Mouse (Mus musculus) c-Kit-negative CD71-positive TER-119-positive erythroid progenitor cells, embryonic 14.5 days (primary cell): ENCODE measurements around the gene Casc1.

Experiments
- DNase-seq: peaks from one replicate; pipeline ENCODE4 v3.0.0-alpha.2; 2013; ENCODE audit warnings: low read depth, low spot score

The Casc1 gene

DNA sequence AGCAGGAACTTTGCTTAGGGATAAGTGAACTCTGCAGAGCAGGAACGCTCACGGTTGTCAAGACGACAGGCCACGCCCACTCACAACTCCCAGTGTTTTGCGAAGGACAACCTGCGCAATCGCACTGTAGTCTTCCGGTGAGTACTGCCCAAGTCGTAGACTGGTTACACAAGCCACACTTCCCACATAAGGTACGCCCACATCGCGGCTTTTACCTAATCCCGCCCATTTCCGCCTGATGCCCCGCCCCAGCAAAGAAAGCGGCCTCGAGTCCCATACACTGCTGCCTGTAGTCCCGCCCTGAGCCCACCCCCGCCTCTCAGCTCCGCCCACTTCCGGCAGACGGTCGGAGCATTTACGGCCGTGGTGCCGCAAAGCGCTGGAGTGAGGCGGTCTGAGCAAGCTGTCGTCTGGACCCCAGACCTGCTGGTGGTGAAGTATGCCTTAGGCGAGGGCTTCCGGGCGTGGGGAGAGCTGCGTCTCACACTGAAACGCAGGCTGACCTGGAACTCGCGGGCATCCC lies at the start of gene Casc1, which contains the start of gene Etfrf1:
Gene Casc1 (minus strand): TSS at position 190 of the 523 bp plus-strand sequence.
Gene Etfrf1 (plus strand): TSS at position 319 of the 523 bp plus-strand sequence.
- DNase-seq, result peak; percentile 98

GRCm38 (mm10) chr6:145256701-145257073 lies 45.9 kb upstream of the Casc1 start:
- DNase-seq, result no peak

GRCm38 (mm10) chr6:145255952-145256700 lies 45.3 kb upstream of the Casc1 start:
- DNase-seq, result no peak

- no peak for DNase-seq
These were observed 40.0 kb upstream of the Casc1 start for GRCm38 (mm10) chr6:145250820-145251219.

DNA sequence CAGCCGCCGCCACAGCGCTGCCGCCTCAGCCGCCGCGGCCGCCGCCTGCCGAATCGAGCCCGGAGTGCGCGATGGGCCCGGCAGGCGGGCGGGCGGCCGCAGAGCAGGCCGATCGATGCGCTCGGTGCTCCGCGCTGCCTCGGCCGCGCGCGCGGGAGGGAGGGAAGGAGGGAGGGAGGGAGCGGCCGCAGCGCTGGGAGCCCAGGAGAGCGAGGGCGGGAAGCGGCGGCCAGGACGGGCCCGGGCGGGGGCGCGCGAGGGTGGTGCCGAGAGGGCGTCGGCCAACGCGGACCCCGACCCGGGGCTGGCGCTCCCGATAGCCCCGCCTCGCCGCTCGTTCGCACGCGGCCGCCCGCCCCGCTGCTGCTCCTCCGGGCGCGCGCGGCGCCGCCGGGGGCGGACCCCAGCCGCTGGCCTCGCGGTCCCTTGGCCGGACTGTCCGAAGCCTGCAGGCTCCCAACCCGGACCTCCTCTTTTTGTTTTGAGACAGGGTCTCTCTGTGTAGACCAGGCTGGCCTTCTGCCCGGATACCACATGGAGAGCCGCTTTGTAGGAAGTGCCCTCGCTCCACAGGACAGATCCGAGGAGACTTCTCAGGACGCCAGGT lies 39.5 kb upstream of the Casc1 start, which contains the start of gene Kras:
Gene Kras (minus strand): TSS at position 55 of the 607 bp plus-strand sequence.
- DNase-seq, result peak; percentile 78

DNA sequence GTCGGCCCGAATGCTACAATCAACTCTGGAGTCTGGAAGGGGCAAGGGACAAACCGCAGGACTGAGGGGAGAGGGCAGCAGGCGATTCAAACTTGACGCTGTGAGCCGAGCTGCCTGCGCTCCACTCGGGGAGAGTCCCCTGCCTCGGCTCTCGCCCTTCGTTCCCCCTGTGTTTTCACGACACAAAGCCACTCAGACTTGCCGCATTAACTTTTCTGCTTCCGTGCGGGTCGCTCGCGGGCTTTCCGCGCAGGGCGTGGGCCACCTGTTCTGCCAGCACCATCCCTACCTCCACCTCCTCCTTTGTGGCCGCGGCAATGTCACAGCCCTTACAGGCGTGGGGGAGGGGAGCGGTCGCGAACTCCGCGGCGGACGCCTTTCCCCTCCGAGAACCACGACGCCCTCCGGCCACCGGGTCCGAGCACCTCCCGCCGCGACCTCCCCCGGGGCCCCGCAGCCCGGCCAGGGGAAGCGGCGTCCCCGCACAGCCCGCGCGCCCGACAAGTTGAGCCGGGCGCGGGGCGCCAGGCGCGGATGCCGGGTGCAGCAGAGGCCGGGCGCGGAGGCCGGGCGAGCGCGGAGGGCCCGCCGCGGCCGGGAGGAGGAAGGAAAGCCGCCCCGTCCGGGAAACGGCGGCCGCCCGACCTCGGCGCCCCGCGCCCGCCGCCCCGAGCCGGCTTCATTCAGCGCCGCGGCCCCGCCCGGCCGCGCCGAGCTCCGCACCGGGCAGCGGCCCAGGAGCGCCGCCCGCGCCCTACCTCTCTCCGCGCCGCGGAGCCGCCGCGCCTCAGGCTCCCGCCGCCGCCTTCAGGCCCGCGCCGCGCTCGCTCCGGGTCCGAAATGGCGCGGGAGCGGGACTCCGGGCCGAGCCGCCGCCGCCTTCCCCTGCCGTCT lies 38.7 kb upstream of the Casc1 start:
- peak; percentile 44 for DNase-seq

- DNase-seq, result no peak
These were observed 37.1 kb upstream of the Casc1 start for GRCm38 (mm10) chr6:145247886-145248285.

- no peak for DNase-seq
These were observed 36.0 kb upstream of the Casc1 start for GRCm38 (mm10) chr6:145246841-145247240.

DNA sequence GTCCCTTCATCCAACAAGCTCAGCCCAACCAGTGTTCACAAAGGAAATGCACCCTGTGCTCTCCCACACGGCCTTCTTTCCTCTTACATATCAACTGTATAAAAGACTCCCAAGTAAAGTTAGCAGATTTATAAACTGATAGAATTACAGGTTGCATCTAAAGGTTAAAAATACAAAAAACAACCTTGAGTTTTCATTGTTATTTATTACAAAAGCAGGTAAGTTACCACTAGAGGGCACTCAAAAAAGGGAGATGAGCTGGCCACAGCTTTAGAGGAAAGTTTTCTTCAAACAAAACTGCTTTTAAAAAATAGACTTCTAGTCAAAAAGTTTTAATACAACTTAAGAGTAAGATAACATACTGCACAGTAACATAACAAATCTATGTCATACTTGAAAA lies 31.7 kb upstream of the Casc1 start:
- DNase-seq, result no peak

GRCm38 (mm10) chr6:145240285-145240684 lies 29.5 kb upstream of the Casc1 start:
- DNase-seq, result no peak

DNA sequence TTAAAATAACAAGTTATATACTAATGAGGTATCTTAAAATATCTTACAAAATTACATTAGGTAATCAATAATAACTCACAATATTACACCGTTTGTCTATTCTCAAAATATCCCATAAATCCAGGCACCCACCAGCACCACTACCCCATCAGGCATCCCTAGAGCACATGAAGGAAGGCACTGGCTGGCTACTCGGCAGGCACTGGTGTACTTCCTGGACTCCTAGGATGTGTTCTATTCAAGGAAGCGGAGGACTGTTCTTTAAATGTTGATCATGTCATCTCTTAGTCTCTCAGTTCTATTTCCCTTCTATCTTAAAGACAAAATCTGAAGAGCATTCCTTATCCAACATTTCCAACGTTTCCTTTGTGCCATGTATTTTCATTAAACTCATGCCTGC lies 26.3 kb upstream of the Casc1 start:
- no peak for DNase-seq

DNA sequence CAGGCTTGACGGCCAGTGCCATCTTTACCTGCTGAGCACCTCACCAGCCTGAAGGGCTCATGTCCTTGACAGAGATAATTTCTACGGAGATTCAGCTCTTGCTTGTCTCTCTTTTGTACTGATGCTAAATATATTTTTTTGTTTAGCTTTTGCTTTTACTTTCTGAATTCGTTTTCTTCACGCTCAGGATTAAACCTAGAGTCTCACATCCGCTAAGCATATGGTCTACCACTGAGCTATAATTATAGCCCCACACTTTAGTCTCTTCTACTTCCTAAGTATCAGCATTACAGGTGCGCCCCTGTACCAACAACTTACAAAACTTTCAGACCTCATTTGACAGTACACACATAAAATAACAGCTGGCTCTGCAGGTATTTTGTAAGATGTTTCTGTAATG lies 24.6 kb upstream of the Casc1 start:
- DNase-seq, result no peak

GRCm38 (mm10) chr6:145234391-145234790 lies 23.6 kb upstream of the Casc1 start:
- no peak for DNase-seq

DNA sequence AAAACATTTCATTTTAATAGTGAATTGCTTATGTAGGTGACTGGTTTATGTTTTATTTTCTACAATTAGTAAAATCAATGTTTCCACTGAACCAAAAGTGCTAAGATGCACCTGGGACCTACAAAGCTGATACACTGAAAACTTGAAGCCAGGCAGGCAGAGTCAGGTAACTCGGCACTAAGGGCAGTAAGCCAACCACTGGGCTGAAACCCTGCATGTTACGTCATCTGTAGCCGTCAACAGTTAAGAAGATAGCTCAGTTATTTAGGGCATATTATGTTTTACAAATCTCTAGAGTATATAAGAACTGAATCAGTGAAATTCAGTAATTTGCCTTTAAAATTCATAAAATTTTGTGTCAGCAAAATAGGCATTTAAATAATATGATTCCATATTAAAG lies 15.5 kb upstream of the Casc1 start:
- DNase-seq, result no peak

GRCm38 (mm10) chr6:145224246-145224645 lies 13.4 kb upstream of the Casc1 start:
- no peak for DNase-seq

DNA sequence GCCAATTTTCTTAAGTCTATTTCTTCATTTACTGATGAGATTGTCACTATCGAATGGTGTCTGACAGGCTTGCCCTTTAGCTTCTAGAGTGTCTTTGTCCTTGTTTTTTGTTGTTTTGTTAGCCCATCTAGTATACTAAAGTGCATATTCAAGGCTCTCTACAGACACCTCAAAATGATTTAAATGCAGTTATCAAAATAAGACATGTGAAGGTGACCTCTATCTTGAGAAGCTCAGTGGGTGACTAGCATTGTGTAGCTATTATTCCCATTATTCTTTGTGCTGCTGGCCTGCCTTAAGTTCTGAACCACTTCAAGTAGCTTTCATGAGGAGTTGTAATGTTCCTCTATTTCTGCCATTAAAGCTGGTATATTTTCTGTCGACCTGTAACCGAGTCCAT lies 5.0 kb upstream of the Casc1 start:
- no peak for DNase-seq

DNA sequence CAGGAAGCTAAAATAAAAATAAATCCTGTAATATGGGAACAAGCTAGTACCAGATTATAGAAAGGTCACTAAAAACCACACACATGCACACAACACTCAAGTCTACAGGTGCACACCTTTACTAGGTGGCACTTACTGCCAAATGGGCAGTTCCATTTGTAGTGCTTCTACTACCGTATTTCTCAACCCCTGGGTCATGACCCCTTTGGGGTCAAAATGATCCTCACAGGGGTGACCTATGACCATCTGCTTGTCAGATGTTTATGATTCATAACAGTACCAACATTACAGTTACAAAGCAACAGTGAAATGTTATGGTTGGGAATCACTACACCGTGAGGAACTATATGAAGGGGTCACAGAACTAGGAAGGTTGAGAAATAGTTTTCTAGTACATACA lies 3.1 kb upstream of the Casc1 start:
- no peak for DNase-seq

DNA sequence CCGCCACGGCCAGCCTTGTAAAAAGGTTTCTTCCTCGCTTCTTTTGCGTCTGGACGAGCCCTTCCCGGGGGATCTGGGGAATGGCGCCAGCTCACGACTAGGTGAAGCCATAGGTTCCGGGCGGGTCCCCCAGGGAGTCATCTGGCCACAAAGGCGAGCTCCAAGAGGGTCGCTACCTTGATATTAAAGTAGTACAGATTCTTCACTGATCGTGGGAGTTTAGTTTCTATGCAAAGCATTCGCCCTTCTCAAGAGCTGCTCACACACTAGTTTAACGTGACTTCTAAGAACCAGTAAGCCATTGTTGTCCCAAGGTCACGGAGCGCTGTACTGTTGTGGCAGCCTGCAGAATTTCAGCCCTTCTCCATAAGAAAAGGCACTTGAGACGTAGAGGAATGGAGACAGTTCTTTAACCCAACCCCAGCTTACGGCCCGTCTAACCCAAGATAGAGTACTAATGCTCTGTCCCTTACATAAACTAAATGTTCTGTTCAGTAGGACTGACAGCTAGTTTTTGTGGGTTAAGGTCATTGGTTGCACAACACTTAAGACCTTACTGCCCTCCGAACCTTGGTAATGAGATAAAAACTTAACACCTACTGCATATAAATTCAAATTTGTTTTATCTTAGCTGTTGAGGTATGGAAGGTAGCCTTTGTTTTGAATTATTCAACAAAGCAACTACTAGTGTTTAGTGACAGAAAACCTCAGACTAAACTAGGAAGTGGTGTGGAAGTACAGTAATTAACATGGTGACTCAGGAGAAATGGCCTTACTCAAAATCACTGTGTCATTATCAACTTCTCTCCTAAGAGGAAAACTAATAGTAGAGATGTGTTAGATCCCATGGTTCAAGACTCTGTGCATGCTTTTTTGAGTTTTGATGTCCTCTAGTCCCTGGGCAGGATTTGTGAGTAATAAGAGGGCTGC lies 836 bp upstream of the Casc1 start:
- peak; percentile 25 for DNase-seq

DNA sequence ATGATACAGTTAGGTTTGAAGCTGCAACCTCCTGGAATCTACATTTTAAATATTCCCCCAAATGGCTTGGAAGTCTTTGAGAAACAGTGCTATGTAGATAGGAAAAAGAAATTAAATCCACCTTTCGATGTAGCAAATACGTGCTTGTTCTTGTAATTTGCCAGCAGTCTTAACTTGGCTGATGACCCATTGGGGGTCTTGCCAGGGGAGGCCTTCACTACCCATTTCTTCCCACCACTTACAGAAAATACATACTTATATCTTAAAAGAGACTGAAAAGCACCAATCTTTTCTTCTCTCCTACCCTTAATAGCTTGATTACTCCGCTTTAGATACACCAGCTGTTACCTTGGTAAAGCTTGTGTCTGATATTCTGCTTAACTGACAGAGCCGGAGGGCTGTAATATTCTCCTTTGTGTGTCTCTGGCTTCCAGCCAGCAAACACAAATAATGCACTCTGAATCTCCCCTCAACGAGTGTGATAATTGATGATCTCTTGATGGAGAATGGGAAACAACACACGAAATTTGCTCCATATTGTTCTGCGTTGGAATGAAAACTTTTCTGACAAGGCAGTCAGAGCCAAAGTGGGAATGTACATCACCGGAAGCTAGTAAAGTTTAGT lies 637 bp downstream of the Casc1 start:
- peak; percentile 3 for DNase-seq

DNA sequence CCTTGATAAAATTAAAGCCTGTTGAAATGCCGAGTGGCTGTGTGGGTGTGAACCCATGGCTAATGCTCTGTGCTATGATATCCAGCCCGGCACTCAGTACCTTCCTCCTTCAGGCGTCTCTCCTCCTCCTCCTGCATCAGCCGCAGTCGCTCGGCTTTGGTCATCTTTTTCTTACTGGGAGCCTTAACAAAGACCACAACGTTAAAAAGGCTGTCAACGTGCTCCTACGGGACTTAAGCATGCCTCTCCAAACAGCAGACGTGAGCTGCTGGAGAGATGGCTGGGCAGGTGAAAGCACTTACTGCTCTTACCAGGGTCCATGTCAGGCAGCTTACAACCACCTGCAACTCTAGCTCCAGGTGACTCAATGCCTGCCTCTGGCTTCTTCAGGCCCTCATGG lies 5.7 kb downstream of the Casc1 start:
- DNase-seq, result no peak
